Mouse (Mus musculus) common myeloid progenitor, adult 5-6 weeks (primary cell): ENCODE data around the gene Lmntd1. TPM values are rescaled to one million over a fixed set of nuclear protein-coding genes. Genes with fewer than 3 reads are reported as not detected.

Source experiments
- ATAC-seq: replicated peaks from 2 replicates; pipeline ENCODE4 v1.8.0; 2016; ENCODE audit warnings: low read depth, mild to moderate bottlenecking, moderate TSS enrichment, inconsistent platforms; ENCODE audit not compliant: poor library complexity, severe bottlenecking
- total RNA-seq: library from RNA; stranded (forward); fragments of 200-1000, 187-1606 nt; gene quantifications from 2 replicates; pipeline ENCODE4 v1.2.3, GENCODE M21; 2017

Gene Lmntd1
- total RNA-seq, 1 experiment from 2014 or later = not detected

GRCm38 (mm10) chr6:145445380-145445779 lies 168.7 kb downstream of the Lmntd1 start:
- ATAC-seq = no peak

GRCm38 (mm10) chr6:145442786-145443185 lies 171.3 kb downstream of the Lmntd1 start:
- no peak for ATAC-seq

GRCm38 (mm10) chr6:145441416-145442110 lies 172.6 kb downstream of the Lmntd1 start:
- ATAC-seq = peak; percentile 69; the same call in 1 of the 2 replicates

GRCm38 (mm10) chr6:145438851-145439250 lies 175.3 kb downstream of the Lmntd1 start:
- ATAC-seq = peak; percentile 50; the same call in 1 of the 2 replicates

GRCm38 (mm10) chr6:145435764-145436163 lies 178.4 kb downstream of the Lmntd1 start:
- ATAC-seq = no peak

GRCm38 (mm10) chr6:145435156-145435555 lies 179.0 kb downstream of the Lmntd1 start:
- ATAC-seq = no peak

GRCm38 (mm10) chr6:145433897-145434296 lies 180.2 kb downstream of the Lmntd1 start:
- no peak for ATAC-seq

- ATAC-seq = peak; percentile 58
Observed at GRCm38 (mm10) chr6:145432711-145433708, 181.1 kb downstream of the Lmntd1 start.

GRCm38 (mm10) chr6:145431747-145432146 lies 182.4 kb downstream of the Lmntd1 start:
- no peak for ATAC-seq

GRCm38 (mm10) chr6:145427411-145427810 lies 186.7 kb downstream of the Lmntd1 start:
- no peak for ATAC-seq

- ATAC-seq = no peak
Observed at GRCm38 (mm10) chr6:145426501-145426900, 187.6 kb downstream of the Lmntd1 start.

- ATAC-seq = no peak
Observed at GRCm38 (mm10) chr6:145424156-145424555, 190.0 kb downstream of the Lmntd1 start.

- ATAC-seq = no peak
Observed at GRCm38 (mm10) chr6:145423484-145423883, 190.6 kb downstream of the Lmntd1 start.

- no peak for ATAC-seq
Observed at GRCm38 (mm10) chr6:145421666-145422065, 192.5 kb downstream of the Lmntd1 start.

- no peak for ATAC-seq
Observed at GRCm38 (mm10) chr6:145420407-145420806, 193.7 kb downstream of the Lmntd1 start.

GRCm38 (mm10) chr6:145418856-145419255 lies 195.3 kb downstream of the Lmntd1 start:
- no peak for ATAC-seq

GRCm38 (mm10) chr6:145417720-145418440 lies 196.2 kb downstream of the Lmntd1 start:
- no peak for ATAC-seq

GRCm38 (mm10) chr6:145417014-145417719 lies 197.0 kb downstream of the Lmntd1 start:
- peak; percentile 83 for ATAC-seq

- no peak for ATAC-seq
Observed at GRCm38 (mm10) chr6:145404369-145405051, 209.6 kb downstream of the Lmntd1 start.
